Mouse (Mus musculus) neural tube, embryonic 13.5 days (tissue): ENCODE results near the gene Kcnmb1. TPM values are rescaled to one million over a fixed set of nuclear protein-coding genes. Genes with fewer than 3 reads are reported as not detected.

Experiments
- ATAC-seq: fragments of 200-750 bp; cut with Nextera tagmentation; 2 replicates; pipeline ENCODE4 v1.8.0; 2017; ENCODE audit warnings: low read depth, mild to moderate bottlenecking, moderate TSS enrichment, moderate library complexity
- H3K27ac ChIP-seq: fragments of 300-500 bp; sonication (generic); replicated peaks from 2 replicates; pipeline ENCODE4 v1.5.1; 2015; ENCODE audit warnings: moderate library complexity, mild to moderate bottlenecking, inconsistent platforms
- H3K27me3 ChIP-seq: fragments of 300-500 bp; sonication (generic); 2 replicates; pipeline ENCODE4 v1.6.1; 2015; ENCODE audit warnings: mild to moderate bottlenecking, inconsistent platforms
- H3K36me3 ChIP-seq: fragments of 300-500 bp; sonication (generic); 2 replicates; pipeline ENCODE4 v1.6.1; 2015; ENCODE audit warnings: mild to moderate bottlenecking, inconsistent platforms
- H3K4me1 ChIP-seq: fragments of 300-500 bp; sonication (generic); replicated peaks from 2 replicates; pipeline ENCODE4 v1.6.1; 2015; ENCODE audit warnings: inconsistent platforms
- H3K4me2 ChIP-seq: fragments of 300-500 bp; sonication (generic); 2 replicates; pipeline ENCODE4 v1.6.1; 2015; ENCODE audit warnings: inconsistent platforms, mild to moderate bottlenecking, moderate library complexity
- H3K4me3 ChIP-seq: fragments of 300-500 bp; sonication (generic); 2 replicates; pipeline ENCODE4 v1.5.1; 2015; ENCODE audit warnings: mild to moderate bottlenecking, inconsistent platforms
- H3K9ac ChIP-seq: fragments of 300-500 bp; sonication (generic); 2 replicates; pipeline ENCODE4 v1.6.1; 2015; ENCODE audit warnings: moderate library complexity, mild to moderate bottlenecking, inconsistent platforms
- H3K9me3 ChIP-seq: fragments of 300-500 bp; sonication (generic); 2 replicates; pipeline ENCODE4 v1.6.1; 2016; ENCODE audit warnings: inconsistent platforms
- WGBS: fragments of 180-500 bp; shearing (Covaris S2); methylation state at CpG from one replicate; pipeline ENCODE4 v1.1.7; 2015; 5-methylcytosine and 5-hydroxymethylcytosine counted together
- polyA plus RNA-seq: library from polyadenylated mRNA; unstranded; fragments of >200 nt; fragmentation: Nextera tagmentation; extraction: Ambion mirVana; gene quantifications from 2 replicates; pipeline ENCODE4 v1.2.1, GENCODE M21; 2015

The Kcnmb1 gene
- polyA plus RNA-seq, 1 experiment from 2014 or later = 0.85 TPM

DNA sequence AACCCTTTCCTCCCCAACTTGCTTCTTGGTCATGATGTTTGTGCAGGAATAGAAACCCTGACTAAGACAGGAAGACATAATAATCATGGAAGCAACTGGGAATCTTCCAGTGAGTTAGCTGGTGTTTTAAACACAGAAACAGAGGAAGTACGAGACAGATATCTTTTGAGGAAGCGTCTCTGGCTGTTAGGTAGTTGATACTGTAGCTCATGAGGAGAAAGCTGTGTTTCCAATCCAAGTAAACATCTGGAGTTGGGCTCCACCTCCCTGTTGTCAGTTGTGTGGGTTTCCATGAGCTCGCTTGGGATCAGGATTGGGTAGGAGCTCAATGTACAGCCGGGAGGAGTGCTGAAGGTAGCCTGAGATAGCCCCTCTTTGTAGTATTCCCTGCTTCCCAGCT is 16.3 kb upstream of the Kcnmb1 start:
- Histone ChIP-seq H3K27me3 (no peaks in the 10 kb centered on the region), H3K9ac (no peak overlapping the region), H3K4me3 (no peak overlapping the region), H3K36me3 (no peaks in the 10 kb centered on the region), H3K9me3 (no peaks in the 10 kb centered on the region), H3K4me1 (no peaks in the 10 kb centered on the region), H3K27ac (no peak overlapping the region), H3K4me2 (no peak overlapping the region)
- ATAC-seq = no peak
- WGBS = 88% methylated on average over 4 of the region's 4 CpGs

DNA sequence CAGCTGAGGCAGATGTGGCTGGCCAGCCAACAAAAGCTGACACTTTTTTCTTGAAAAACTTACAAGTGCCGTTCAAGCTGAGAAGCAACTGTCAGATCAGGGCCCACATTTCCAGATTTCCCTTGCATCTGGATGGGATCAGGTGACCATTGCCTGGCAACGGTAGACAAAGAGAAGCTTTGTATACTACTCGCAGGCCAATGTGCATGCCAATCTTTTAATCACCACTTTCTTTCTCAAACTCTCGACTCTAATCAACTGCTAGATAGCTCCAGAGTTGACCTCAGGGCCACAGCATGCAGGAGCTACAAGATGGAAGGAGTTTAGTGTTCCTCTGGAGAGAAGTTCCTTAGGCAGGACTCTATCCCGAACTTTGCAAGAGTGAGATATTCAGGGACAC is 11.7 kb upstream of the Kcnmb1 start:
- no peak overlapping the region for H3K27ac ChIP-seq
- no peaks in the 10 kb centered on the region for H3K27me3 ChIP-seq
- no peaks in the 10 kb centered on the region for H3K36me3 ChIP-seq
- ATAC-seq = no peak
- H3K4me2 ChIP-seq = no peak overlapping the region
- no peak overlapping the region for H3K4me3 ChIP-seq
- WGBS = 37% methylated on average over 5 of the region's 5 CpGs
- no peak overlapping the region for H3K9ac ChIP-seq
- H3K4me1 ChIP-seq = no peaks in the 10 kb centered on the region
- no peaks in the 10 kb centered on the region for H3K9me3 ChIP-seq

DNA sequence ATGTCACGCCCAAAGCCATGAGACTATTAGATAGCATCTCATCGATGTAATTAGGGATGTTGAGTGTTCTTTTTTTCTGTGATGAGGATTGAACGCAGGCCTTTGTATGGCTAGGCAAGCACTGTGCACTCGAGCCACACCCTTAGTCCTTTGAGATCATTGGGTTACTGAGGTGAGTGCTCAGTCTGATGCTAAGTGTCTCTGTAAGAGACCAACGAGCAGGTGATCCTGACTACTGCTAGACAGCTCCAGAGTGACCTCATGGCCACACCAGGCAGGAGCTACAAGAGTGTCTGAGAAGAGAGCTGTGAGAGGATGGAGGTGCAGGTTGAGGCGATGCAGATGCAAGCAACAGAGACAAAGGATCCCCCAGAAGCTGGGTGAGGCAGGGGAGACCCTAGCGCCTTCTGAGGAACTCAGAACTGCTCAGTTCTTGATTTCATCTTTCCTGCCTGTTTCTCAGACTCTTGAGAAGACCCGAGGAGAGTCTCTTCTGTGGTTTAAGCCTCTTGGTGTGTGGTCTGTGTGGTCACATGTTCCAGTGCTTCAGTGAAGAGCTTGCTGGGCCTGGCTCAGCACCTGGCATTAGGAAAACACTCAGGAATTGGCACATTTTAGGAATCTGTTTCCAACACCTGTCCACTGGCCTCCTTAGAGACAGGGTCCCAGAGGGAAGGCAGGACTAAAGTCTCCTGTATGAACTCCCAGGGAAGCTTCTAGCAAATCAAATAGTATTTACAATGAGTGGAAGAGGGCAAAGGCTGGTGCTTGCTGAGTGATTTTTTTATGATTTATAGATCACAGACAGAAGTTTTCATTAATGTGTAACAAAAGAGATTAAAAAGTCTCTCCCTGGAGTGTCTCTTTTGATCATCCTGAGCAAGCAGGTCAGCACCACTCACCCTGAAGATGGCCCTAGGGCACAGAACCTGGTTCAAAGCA is 10.9 kb upstream of the Kcnmb1 start:
- Histone ChIP-seq H3K9ac (no peak overlapping the region), H3K4me3 (no peak overlapping the region), H3K4me1 (0 out of 2 replicates have a peak, but pooled peaks cover 3% of the 10 kb centered on the region), H3K4me2 (no peak overlapping the region), H3K36me3 (no peaks in the 10 kb centered on the region), H3K27me3 (no peaks in the 10 kb centered on the region), H3K27ac (no peak overlapping the region), H3K9me3 (no peaks in the 10 kb centered on the region)
- whole genome bisulfite sequencing = 87% methylated on average over 8 of the region's 8 CpGs
- ATAC-seq = no peak

DNA sequence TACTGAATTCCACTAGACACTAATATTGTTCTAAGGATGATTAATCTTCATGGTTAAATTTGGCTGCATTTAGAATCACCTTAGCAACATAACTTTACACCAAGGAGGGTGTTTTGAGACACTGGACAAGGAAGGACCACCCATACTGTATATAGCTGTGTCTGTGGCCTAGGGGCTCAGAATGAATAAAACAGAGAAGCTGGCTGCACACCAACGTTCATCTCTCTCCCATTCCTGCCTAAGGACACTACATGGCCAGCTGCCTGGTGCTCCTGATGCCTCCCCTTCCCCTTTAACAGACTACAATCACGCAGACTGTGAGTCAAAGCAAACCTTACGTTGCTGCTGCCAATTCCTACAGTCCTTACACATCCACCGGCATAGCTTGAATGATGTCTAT is 6.8 kb upstream of the Kcnmb1 start:
- no peak overlapping the region for H3K27ac ChIP-seq
- no peak overlapping the region for H3K4me3 ChIP-seq
- H3K9ac ChIP-seq = no peak overlapping the region
- WGBS = 63% methylated on average over 4 of the region's 4 CpGs
- H3K27me3 ChIP-seq = no peaks in the 10 kb centered on the region
- no peaks in the 10 kb centered on the region for H3K36me3 ChIP-seq
- H3K4me2 ChIP-seq = no peak overlapping the region
- peaks cover 14% of the 10 kb centered on the region for H3K4me1 ChIP-seq
- no peaks in the 10 kb centered on the region for H3K9me3 ChIP-seq
- ATAC-seq = no peak

DNA sequence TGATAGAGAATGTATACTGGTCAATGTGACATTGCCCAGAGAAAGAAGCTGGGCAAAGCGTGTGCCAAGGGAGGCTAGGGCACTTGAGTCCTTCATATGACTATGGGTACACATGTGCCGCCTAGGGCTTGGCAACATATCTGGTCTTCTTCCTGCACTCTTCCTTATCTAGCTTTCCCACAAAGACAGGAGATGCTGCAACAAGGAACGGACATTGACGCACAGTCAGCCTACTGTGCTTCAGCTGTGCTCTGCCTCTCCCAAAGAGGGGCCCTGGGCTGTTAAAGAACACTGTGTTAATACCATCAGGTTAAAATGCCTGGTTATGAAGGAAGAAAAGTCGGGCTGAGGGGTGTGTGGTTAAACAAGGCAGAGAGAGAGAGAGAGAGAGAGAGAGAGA is 6.2 kb upstream of the Kcnmb1 start:
- H3K36me3 ChIP-seq = no peaks in the 10 kb centered on the region
- H3K27ac ChIP-seq = no peak overlapping the region
- no peak overlapping the region for H3K4me3 ChIP-seq
- H3K4me1 ChIP-seq = peaks cover 14% of the 10 kb centered on the region
- no peak for ATAC-seq
- H3K4me2 ChIP-seq = no peak overlapping the region
- H3K9ac ChIP-seq = no peak overlapping the region
- 93% methylated on average over 5 of the region's 5 CpGs for WGBS
- H3K27me3 ChIP-seq = no peaks in the 10 kb centered on the region
- no peaks in the 10 kb centered on the region for H3K9me3 ChIP-seq

DNA sequence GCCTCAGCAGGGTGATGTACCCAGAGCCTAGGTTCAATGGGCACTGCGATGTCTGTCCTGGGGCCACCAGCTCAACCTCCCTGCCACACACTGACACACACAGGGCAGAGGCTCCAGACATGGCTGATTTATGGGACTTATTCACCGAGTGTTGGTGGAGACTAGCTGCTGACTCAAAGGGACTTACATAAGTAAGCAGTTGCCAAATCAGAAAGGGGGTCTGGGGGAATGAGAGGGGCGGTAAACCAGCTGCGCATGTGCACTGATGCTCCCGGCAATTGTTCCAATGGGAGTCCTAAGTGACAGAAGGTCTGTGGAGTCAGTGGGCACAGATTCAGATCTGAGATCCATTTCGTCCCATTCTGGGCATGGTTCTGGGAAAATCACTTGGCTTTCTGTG is 5.2 kb upstream of the Kcnmb1 start:
- H3K4me3 ChIP-seq = no peak overlapping the region
- H3K4me1 ChIP-seq = peaks cover 14% of the 10 kb centered on the region
- ATAC-seq = peak; percentile 56; the same call in 1 of the 2 replicates
- no peaks in the 10 kb centered on the region for H3K36me3 ChIP-seq
- H3K4me2 ChIP-seq = no peak overlapping the region
- 33% methylated on average over 6 of the region's 6 CpGs for WGBS
- H3K9me3 ChIP-seq = no peaks in the 10 kb centered on the region
- no peak overlapping the region for H3K9ac ChIP-seq
- H3K27me3 ChIP-seq = no peaks in the 10 kb centered on the region
- peak overlapping the region; percentile 42; the same call in 1 of the 2 replicates for H3K27ac ChIP-seq

DNA sequence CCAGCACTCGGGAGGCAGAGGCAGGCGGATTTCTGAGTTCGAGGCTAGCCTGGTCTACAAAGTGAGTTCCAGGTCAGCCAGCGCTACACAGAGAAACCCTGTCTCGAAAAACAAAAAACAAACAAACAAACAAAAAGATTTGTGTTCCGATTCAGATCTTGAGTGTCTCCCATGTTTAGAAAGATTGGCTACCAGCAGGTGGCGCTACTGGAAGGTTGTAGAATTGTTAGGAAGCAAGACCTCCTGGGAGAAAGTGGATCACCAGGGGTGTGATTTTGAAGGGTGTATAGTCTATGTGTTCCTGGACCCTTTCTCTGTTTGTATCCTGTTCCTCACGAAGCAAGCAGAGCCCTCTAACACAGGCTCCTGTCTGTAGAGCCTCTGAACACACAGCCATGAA is 4.1 kb upstream of the Kcnmb1 start:
- peaks cover 14% of the 10 kb centered on the region for H3K4me1 ChIP-seq
- H3K9me3 ChIP-seq = no peaks in the 10 kb centered on the region
- H3K4me2 ChIP-seq = no peak overlapping the region
- 85% methylated on average over 8 of the region's 8 CpGs for WGBS
- H3K4me3 ChIP-seq = no peak overlapping the region
- H3K27ac ChIP-seq = no peak overlapping the region
- ATAC-seq = no peak
- no peak overlapping the region for H3K9ac ChIP-seq
- H3K36me3 ChIP-seq = no peaks in the 10 kb centered on the region
- no peaks in the 10 kb centered on the region for H3K27me3 ChIP-seq

DNA sequence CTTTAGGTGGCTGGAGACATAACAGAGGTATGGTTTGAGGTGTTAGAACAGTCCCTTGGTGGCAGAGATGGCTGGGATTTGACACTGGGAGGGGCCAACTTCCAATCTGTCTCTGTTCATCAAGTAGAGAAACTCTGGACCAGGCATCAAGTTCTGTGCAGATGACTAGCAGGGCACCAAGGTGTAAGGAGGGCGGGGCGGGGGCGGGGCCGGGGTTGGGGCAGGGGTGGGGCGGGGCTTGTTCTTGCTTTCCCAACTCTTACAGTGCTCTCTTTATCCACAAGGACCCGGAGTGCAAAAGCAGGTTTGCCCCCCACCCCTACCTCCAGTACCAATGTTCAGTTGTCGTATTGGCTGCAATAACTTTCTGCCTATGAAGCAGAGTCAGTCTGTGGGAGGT is 635 bp upstream of the Kcnmb1 start:
- no peaks in the 10 kb centered on the region for H3K9me3 ChIP-seq
- 38% methylated on average over 7 of the region's 7 CpGs for WGBS
- peaks cover 10% of the 10 kb centered on the region for H3K4me1 ChIP-seq
- no peak for ATAC-seq
- no peak overlapping the region for H3K9ac ChIP-seq
- no peaks in the 10 kb centered on the region for H3K27me3 ChIP-seq
- H3K36me3 ChIP-seq = no peaks in the 10 kb centered on the region
- H3K4me3 ChIP-seq = no peak overlapping the region
- H3K4me2 ChIP-seq = no peak overlapping the region
- H3K27ac ChIP-seq = no peak overlapping the region

DNA sequence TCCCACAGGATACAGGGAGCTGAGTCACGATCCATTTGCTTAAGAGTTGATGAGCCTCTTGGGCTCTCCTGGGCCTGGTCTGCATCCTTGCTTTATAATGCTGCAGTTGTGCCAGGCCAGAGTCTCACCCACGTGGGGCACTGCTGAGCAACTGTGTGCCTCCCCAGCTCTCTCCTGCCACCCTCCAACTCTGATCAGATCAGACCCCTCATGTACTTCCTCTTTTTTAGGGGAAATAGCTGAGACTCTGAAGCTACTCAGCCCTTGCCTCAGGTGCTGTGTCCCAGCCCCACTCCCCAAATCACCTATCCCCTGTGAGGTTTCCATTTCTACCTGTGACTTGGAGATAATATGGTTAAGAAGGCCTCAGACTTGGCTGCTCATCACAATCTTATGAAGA is 2.6 kb downstream of the Kcnmb1 start:
- H3K4me3 ChIP-seq = no peak overlapping the region
- no peaks in the 10 kb centered on the region for H3K9me3 ChIP-seq
- H3K4me2 ChIP-seq = no peak overlapping the region
- H3K4me1 ChIP-seq = no peaks in the 10 kb centered on the region; the same call in 1 of the 2 replicates
- WGBS = 39% methylated on average over 2 of the region's 2 CpGs
- no peaks in the 10 kb centered on the region for H3K36me3 ChIP-seq
- ATAC-seq = no peak
- H3K27ac ChIP-seq = no peak overlapping the region
- H3K9ac ChIP-seq = no peak overlapping the region
- no peaks in the 10 kb centered on the region for H3K27me3 ChIP-seq

DNA sequence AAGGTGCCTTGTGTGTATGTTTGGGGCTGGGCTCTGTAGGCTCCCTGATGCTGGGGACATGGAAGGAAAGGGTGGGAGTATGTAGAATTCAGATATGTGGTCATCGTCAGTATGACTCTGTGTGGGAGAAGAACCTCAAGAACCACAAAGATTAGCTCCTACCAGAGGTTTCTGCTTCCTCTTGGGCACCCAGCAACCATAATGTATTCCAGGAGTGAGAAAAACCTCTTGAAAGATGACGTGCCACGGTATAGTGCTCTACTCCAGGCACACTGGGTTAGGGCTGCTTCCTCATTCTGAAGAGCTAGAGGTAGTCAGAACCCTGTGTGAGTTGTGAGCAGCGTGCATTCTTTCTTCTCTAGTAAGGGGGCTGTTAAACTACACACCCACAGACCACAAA is 4.9 kb downstream of the Kcnmb1 start:
- no peak overlapping the region for H3K4me2 ChIP-seq
- no peaks in the 10 kb centered on the region; the same call in 1 of the 2 replicates for H3K4me1 ChIP-seq
- H3K27ac ChIP-seq = no peak overlapping the region
- ATAC-seq = no peak
- H3K36me3 ChIP-seq = no peaks in the 10 kb centered on the region
- WGBS = 83% methylated on average over 4 of the region's 4 CpGs
- H3K9me3 ChIP-seq = no peaks in the 10 kb centered on the region
- no peak overlapping the region for H3K4me3 ChIP-seq
- no peaks in the 10 kb centered on the region for H3K27me3 ChIP-seq
- H3K9ac ChIP-seq = no peak overlapping the region

DNA sequence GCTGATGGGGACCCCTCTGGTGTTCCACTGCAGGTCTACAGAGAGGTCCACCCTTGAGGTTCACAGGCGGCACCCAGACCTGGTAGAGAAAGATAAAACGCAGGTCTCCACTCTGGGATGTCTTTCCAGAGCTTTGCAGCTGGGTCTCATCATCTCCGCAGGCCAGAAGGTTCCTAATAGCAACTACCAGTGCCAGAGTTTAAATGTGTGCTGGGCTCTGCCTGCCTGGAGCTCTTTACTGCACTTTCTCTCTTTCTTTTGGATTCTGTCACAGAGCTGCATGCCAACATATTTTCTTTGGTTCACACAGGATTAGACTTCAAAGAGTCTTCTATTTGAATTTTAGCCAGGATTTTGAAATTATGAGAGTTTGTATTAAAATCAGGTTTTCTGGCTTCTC is 6.4 kb downstream of the Kcnmb1 start:
- no peaks in the 10 kb centered on the region for H3K36me3 ChIP-seq
- H3K9me3 ChIP-seq = no peaks in the 10 kb centered on the region
- ATAC-seq = no peak

DNA sequence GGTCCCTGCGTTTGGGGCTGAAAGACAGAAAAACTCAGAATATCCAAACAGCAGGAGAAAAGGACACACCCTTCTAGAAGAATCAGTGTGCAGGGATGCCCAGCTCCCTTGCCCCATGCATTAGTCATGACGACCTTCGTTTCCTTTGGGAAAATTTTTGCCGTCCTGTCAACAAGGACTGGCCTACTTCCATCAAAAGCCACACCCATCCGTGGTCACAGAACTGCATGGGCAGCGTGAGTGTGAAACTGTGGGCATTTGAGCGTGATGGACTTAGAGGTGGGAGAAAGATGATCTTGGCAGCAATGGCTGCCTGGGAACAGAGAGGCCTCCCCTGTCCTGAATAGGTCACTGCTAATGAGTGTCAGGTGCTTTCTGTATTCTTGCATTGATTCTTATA is 9.3 kb downstream of the Kcnmb1 start:
- Histone ChIP-seq H3K9me3 (no peaks in the 10 kb centered on the region), H3K4me1 (no peaks in the 10 kb centered on the region), H3K36me3 (no peaks in the 10 kb centered on the region), H3K4me2 (no peak overlapping the region), H3K9ac (no peak overlapping the region), H3K27me3 (no peaks in the 10 kb centered on the region), H3K27ac (no peak overlapping the region), H3K4me3 (no peak overlapping the region)
- no peak for ATAC-seq
- WGBS = 89% methylated on average over 7 of the region's 7 CpGs

More for the DNA sequence above, 6.4 kb downstream of the Kcnmb1 start:
- no peak overlapping the region for H3K4me2 ChIP-seq
- H3K27ac ChIP-seq = no peak overlapping the region
- no peaks in the 10 kb centered on the region for H3K4me1 ChIP-seq
- WGBS = 92% methylated on average over 3 of the region's 3 CpGs
- no peaks in the 10 kb centered on the region for H3K27me3 ChIP-seq
- H3K4me3 ChIP-seq = no peak overlapping the region
- H3K9ac ChIP-seq = no peak overlapping the region
